Mouse (Mus musculus) heart, postnatal 10 days (tissue): ENCODE measurements around the gene Spata13. TPM values are rescaled to one million over a fixed set of nuclear protein-coding genes. Genes with fewer than 3 reads are reported as not detected.

Experiments used
- DNase-seq, 2 experiments: peaks; one replicate each; pipeline ENCODE4 v3.0.0; 2021
- intact Hi-C: fragments of 180-260 bp; cut with DNase I; formaldehyde crosslinking; loops from one replicate; pipeline ENCODE4 v1.15.1; 2025
- total RNA-seq, 2 experiments: library from RNA; stranded (reverse); gene quantifications; 2 replicates each; pipeline ENCODE4 v1.2.3; 2021

The Spata13 gene
- total RNA-seq, 2 experiments from 2014 or later: 38.9 to 47.4 TPM

DNA sequence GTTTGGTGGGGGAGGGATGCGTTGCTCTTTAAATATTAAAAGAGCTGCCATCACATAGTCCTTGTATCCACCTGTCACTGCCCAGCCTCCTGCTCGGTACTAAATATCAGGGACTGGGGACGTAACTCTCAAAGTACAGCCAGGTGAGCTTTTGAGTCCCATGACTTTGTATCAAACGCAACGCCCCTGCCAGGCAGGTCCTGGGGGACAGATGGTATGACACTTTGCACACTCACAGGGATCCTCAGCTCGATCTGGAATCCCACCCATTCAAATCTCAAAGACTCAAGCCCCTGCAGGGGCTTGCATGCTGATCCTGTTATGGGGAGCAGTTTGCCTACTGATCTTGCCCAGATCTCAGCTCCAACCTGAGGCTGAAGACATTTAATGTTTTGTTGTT lies 136.8 kb downstream of the Spata13 start:
- no peak for DNase-seq
- intact Hi-C loops: no loop called here

DNA sequence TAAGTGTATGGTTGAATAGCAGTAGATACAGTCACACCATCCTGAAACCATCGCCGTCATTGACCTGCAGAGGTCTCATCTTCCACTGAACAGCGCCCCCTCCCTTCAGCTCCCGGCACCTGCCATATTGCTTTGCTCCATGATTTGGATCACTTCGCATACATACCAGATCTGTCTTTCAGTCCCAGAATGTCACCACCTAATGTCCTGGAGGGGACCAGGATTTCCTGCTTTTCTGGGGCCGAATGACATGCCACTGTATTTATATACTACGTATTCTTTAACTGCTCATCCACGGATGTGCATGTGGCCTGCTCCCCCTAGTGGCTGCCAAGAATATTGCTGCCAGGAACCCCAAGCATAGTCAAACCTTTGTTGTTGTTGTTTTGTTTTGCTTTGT lies 137.3 kb downstream of the Spata13 start:
- intact Hi-C loops: loop anchor here (1.0 kb wide), 1 partner anchor 60 kb away; no protein-coding TSS in a partner anchor
- peak; percentile 74 to 83 for DNase-seq

DNA sequence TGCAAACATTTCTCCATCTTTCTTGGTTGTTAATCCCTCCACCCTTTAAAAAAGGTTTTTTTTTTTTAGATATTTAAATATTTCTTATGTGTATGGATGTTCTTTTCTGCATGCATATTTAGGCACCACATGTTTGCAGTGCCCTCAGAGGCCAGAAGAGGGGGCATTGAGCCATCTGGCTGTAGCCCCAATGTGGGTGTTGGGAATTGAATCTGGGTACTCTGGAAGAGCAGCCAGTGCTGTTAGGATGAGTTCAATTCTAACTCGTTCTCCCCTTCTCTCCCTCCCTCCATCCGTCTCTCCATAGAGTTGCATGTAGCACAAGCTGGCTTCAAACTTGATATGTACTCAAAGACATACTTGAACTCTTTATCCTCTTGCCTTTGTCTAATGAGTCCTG lies 139.7 kb downstream of the Spata13 start:
- DNase-seq: no peak
- intact Hi-C loops: loop anchor here (2.0 kb wide), 2 partner anchors 249 to 261 kb away; no protein-coding TSS in a partner anchor

DNA sequence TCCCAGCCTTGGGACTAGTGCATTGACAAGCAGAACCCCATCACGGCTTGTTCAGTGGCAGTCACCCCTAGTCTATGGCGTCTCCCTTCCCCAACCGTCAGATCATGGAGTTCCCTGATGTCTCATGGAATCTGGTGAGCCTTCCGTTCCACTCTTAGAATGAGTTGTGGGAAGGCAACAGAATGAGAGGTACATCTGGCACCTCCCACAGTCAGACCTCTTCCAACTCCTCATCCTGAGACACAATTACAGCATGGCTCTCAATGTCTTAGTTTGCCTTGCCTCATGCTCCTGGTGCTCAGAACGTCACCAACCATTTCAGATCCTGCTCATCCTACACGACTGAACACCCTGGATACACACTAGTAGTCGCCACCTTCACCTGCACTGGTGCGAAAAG lies 142.7 kb downstream of the Spata13 start:
- intact Hi-C loops: no loop called here
- DNase-seq: no peak

DNA sequence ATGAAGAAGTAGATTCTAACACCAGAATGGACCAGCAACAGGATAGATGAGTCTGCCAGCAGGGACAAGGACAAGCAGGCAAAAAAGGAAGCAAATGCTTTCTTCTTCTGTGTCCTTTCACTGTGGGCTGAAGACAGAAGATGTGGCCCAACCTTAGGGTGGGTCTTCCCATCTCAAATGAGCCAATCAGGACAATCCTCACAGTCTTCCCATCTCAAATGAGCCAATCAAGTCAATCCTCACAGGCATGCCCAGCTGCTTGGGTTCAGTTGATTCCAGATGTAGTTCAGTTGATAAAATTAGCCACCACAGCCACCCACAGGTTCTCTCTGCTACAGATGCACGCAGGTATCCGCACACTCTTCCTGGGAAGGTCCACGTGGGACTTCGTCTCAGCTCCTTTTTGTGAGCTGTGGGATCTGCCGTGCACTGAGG lies 143.7 kb downstream of the Spata13 start:
- no peak for DNase-seq

DNA sequence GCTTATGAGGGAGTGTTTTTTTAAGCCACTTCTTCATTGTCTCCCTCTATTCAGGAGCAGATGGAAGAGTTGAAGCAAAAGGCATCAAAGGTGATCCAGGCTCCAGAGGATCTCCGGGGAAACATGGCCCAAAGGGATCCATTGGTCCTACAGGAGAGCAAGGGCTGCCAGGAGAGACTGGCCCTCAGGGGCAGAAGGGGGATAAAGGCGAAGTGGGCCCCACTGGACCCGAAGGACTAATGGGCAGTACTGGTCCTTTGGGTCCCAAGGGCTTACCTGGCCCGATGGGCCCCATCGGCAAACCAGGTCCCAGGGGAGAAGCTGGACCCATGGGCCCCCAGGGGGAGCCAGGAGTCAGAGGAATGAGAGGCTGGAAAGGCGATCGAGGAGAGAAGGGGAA lies 145.4 kb downstream of the Spata13 start:
- intact Hi-C loops: no loop called here
- DNase-seq: no peak

More for the DNA sequence above, 143.7 kb downstream of the Spata13 start:
- intact Hi-C loops: no loop called here

DNA sequence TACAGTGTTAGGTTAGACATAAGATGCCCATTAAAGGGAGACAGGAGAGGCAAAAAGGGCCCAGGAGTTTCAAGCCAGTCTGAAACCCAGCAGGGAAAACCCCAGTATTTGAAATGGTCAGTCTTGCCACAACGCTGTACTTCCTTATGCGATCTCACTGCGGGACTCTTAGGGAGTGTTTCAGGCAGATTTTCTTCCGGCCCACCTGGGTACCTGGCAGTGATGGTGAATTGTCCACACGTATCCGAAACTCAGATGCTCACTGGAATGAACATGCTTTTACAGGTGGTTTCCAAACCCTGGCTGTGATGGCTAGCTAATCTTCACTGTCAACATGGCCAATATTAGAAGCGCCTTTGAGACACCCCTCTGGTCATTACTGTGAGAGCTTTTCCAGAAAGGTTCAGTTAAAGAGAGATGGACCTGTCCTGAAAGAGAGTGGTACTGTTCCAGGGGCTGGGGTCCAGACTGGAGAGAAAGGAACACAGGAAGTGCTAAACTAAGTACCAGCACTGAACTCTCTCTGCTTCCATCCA lies 148.4 kb downstream of the Spata13 start:
- DNase-seq: no peak
- intact Hi-C loops: no loop called here

DNA sequence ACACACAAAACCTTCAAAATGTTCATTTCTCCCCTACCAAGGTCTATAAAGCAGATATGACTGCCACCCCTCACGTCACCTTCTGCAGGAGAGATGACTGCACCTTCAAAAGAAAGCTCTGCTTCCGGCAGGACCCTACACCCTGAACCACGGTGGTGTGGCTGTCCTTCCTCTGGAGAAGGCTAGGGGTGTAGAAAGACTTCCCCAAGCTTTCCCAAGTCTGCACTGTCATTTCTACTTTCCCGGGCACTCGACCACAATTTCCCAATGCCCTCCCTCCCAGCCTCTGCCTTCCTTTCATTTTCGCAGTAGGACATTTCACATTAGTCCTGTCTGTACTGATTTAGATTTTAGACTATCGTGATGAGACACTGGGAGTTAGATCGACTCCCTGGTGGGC lies 149.4 kb downstream of the Spata13 start:
- intact Hi-C loops: no loop called here
- DNase-seq: no peak

DNA sequence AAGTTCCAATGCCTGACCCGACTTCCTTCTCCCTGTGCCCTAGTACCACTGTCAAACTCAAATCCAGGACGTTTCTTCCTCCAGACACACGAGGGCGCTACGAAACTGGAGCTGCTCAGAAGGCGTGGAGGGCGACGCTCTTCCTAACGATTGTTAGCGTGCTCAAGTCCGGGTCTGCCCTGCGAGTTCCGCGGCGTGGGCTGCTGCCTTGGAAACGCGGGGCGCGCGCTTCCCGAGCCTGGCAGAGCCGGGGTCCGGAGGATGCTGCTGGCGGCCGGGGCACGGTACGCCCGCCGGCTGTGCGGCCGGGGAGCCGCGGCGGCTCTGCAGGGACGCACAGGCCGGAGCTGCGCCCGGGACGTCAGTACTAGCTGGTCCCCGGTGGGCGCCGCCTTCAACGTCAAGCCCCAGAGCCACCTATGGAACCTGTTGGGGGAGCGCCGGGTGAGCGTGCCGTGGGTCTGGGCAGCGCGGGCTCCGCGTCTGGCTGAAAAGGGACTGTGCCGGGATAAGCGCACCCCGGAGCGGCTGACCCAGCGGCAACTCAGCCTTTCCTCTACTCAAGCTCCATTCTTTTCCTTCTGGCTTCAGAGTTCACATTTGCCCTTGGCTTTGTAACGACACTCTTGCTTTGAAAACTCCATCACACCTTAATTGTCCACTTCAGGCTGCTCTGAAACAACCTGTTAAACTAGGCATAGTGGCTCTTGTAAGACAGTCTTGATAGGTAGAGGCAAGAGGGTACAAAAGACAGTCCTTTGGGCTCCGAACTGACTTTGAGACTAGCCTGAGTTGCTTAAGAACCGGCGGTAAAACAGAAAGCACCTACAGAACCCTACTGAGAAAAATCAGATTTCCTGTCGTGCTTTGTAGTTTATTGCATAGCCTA lies 150.9 kb downstream of the Spata13 start, which contains the start of gene Mipep:
Mipep (plus strand) TSS at position 147 of the 889 bp plus-strand sequence.
- intact Hi-C loops: no loop called here
- DNase-seq: peak; percentile 90 to 93

DNA sequence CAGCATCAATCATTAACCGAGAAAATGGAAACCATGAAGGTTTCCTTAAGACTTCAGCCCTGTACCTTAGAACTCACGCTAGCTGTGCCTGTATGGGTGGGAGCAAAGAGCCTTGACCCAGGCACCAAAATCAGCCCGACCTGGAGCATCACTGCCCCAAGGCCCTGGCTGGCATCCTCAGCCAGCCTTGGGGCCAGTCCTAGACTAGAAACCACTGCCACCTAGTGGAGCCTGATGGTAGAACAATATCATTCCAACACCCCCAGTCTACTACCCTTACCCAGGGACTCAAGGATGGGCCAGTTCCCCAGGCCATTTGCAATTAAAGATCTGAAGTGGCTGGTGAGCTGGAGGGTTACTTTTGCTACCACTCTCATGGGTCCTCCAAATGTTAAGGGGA lies 156.3 kb downstream of the Spata13 start:
- intact Hi-C loops: no loop called here
- DNase-seq: peak; percentile 52 to 76

DNA sequence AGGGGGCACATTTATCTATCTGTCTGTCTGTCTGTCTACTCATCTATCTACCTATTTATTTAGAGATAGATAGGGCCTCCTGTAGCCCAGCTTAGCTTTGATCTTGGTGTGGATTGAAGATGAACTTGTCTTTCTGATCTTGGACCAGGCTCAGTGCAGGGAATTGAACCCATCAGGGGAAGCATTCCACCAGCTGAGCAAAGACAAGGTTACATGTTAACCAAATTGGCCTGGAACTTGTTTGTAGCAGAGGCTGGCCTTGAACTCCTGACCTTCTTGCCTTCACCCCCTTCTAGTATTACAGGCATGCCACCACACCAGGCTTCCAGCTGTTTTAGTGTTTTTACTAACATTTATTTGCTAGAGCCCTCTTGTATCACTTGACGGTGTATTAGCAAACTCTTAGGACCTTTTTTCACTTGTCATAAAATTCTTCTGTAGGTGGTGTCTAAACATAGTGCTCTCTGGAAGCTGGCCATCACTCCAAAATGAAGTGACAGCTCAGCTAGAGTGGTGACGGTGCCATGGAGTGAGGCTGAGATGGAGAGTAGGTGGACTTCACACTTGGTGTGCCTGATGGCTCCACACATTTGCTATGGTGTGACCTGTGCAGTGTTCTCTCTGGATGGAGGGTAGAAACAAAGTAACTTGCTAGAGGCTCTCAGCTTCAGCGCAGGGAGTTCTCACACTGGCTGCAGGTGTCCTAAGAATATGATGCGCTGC lies 163.0 kb downstream of the Spata13 start:
- intact Hi-C loops: no loop called here
- no peak for DNase-seq

DNA sequence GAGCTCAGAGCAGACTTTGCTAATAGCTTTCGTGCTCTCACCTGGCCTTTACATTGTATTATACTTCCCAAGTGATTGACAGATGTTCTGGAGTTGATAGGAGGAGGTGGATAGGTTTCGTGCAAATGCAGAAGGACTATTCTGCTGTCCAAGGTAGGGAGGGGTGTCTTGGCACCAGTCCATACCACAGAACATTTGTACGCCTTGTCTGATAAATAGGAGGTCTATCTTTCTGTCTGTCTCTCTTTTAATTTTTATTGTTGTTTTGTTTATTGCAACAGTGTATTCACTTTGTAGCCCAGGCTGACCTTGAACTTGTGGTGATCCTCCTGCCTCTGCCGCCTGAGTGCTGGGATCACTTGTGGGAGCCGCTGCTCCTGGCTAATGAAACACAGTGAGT lies 163.8 kb downstream of the Spata13 start:
- DNase-seq: no peak
- intact Hi-C loops: no loop called here

DNA sequence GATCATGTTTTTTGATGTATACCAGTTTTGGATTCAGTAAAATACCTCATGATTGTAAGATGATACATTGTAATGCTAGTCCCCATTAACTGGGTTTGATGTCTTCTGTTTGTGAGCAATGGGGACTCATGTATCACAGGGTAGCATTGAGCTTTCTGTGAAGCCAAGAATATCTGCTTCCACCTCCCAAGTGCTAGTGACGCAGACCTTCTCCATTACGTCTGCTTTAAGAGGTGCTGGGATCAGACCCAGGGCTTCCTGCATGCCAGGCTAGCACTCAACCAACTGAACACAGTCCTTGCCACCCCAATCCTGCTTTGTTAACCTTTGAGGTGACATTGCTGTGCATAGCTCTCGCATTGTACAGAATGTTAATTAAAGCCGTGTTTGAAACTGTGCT lies 164.9 kb downstream of the Spata13 start:
- intact Hi-C loops: loop anchor here (1.0 kb wide), 3 partner anchors 287 to 496 kb away; no protein-coding TSS in a partner anchor
- DNase-seq: no peak

DNA sequence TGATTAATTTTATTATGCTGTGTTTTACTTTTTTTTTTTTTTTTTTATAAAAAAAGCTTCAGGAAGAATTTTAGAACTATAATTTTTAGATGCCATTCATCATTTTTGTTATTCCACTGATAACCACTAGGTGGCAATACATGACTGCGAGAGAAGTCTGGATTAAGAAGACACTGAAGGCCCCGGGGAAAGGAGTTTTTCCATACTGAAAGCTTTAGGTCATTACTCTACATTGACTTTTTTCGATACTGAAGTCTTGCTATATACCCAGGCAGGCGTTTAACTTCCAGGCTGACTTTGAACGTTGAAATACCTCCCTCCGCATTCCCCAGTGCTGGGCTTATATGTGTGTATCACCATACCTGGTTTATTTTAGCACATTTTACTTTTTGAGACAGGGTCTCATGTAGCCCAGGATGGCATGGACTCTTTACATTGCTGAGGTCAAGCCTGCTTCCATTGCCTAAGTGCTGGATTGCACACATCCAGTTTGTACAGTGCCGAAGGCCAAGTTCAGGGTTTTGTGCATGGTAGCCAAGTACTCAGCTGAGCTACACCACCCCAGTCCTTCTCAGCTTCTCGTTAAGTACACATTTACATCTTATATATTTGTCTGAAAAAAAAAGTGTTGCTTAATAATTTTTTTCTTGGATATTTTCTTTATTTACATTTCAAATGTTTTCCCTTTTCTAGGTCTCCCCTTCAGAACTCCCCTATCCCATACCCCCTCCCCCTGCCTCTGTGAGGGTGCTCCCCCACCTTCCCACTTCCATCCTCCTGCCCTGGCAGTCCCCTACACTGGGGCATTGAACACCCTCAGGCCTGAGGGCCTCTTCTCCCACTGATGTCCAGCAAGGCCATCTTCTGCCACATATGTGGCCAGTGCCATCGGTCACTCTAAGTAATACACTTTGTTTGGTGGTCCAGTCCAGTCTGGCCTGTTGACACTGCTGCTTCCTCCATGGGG lies 166.2 kb downstream of the Spata13 start:
- DNase-seq: peak; percentile 35 to 58

DNA sequence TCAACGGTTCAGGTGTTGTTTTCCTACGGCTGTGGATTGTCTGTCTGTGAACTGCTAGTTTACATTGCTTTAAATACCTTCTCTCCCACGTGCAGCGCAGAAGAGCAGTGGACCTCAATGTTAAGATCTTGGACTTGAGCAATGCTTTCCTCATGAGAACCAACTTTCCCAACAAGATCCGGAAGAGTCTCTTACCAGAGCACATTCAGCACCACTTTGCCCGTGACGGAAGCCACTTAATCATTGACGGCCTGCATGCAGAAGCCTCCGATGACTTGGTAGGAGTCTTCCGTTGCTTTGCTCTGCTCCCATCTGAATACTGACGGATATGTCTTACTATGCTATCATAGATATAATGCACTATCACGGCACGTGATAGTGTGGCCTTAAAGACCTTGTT lies 168.2 kb downstream of the Spata13 start:
- no peak for DNase-seq
- intact Hi-C loops: no loop called here

More for the DNA sequence above, 166.2 kb downstream of the Spata13 start:
- intact Hi-C loops: loop anchor here (1.0 kb wide), 3 partner anchors 285 to 494 kb away; no protein-coding TSS in a partner anchor

DNA sequence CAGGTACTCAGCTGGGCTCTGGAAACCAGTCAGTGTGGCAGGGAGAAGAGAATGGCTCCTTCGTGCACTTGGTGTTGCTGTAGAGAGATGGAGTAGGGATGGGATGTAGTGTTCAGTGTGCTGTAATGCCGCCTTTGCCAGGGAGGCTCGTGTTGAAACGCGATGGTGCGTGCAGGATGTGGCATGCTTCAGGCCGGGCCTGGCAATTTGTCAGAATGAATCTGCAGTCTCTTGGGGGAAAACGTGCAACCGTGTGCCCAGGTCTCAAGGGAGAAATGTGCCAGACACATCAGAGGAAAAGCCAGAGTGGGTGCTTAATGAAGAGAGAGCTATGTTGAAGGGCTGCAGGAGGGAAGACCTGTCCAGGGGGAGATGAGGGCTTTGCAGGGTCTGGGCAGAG lies 171.2 kb downstream of the Spata13 start:
- intact Hi-C loops: no loop called here
- DNase-seq: no peak

DNA sequence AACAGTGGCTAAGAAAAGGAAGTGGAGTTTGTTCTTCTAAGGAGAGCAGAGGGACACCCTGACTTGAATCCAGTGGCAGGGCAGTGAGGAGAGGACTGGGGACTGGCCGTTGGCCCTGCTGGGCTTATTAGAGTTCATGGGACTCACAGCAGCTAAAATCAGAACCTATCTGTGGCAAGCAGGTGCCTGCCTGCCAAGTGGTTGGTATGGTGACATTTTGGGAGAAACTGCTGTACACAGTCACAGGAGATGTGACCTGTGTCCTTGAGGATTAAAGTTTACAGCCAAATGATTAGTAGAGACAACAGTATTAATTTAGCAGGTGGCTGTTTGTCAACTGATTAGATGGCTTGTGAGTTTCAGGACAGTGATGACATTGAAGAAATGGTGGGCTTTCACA lies 172.1 kb downstream of the Spata13 start:
- DNase-seq: peak; percentile 35 to 56
- intact Hi-C loops: no loop called here

DNA sequence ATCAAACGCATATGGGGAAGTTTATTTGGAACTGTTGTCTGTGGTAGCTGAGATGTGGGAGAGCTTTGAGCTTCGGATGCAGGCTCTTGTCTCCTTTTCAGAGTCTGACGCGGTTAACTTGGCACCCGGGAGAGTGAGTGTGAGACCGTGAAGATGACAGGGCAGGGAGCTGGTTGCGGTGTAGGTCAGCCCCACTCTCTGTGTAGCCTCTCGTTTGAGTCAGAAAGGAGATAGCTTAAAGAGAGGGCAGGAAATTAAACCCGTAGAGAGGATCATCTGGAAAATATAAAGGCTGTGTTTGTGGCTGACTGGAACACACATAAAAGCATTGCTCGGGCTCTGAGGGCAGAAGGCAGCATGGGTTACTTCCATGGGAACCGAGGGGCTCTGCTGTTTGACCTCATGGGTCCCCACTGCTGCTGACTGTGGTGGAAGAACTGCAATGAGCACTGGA lies 173.1 kb downstream of the Spata13 start:
- no peak for DNase-seq
- intact Hi-C loops: no loop called here

DNA sequence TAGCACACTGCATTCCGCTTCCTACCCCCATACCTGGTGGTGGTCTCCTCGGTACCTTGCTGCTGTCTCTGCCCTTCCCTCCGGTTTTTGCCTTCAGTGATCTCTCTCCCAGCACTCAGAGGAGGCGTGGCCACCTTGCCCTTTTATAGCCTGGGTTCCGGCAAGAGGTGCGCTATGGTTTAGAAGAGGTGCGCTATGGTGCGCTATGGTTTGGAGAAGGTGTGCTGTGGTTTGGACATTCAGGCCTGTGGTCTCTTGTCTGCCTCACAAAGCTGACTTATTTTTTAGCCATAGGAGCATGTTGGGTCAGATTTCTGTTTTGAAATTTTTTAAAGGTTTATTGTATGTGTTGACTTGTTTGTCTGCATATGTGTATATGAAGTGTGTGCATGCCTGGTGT lies 176.1 kb downstream of the Spata13 start:
- no peak for DNase-seq
- intact Hi-C loops: no loop called here

DNA sequence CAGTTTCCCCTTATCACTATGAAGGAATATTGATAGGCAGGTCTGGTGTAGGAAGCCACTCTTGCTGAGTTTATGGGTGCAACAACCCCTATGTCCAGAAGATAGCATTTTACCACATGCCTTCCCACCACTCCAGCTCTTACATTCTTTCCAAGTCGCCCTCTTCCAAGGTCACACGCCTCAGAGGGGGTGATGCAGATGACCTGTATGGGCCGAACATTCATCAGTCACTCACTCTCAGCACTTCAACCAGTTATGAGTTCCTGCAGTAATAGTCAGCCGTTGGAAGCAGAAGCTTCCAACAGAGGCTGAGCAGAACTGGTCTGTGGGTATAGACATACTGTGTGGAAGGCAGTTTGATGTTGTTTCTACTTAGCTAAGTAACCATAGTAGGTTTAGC lies 177.7 kb downstream of the Spata13 start:
- no peak for DNase-seq
- intact Hi-C loops: no loop called here
